Mouse (Mus musculus): ENCODE measurements at regions not wholly inside any gene's neighbourhood (a gene's known extent, or its start where the extent isn't known, plus 50 kb on each side); places are given as distances from the start of the nearest gene placed in this dataset.

DNA sequence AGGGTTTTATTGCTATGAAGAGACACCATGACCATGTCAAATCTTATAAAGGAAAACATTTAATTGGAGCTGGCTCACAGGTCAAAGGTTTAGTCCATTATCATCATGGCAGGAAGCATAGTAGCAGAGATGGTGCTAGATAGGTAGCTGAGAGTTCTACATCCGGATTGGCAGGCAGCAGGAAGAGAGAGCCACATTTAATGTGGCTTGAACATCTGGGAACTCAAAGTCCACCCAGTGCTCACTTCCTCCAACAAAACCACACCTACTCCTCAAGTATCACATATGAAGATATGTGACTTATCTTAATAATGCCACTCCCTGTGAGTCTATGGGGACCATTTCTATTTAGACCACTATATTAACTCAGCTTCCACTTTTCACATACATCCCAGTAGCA is 93.2 kb upstream of the Fbxo33 start:
- Histone ChIP-seq H3K27me3 (ENCODE audit: control insufficient read depth, insufficient read depth, insufficient read length) (no peaks in the 10 kb centered on the region), H3K4me2 (ENCODE audit: low read depth) (no peak overlapping the region), H3K4me3 (no peak overlapping the region), H3ac (ENCODE audit: control insufficient read depth, insufficient read length) (no peak overlapping the region), H3K79me2 (ENCODE audit: control insufficient read depth, insufficient read depth) (no peaks in the 10 kb centered on the region), H3K36me3 (ENCODE audit: control insufficient read depth, insufficient read depth) (no peaks in the 10 kb centered on the region)
- no peak for TF ChIP-seq TCF3 (IDR thresholded peaks at IDR 0.05; ENCODE audit: insufficient read length, low read depth)
- TF ChIP-seq POLR2AphosphoS2 (IDR thresholded peaks at IDR 0.05; ENCODE audit: insufficient read length, low read depth) = no peak
- no peak for TF ChIP-seq CEBPB (IDR thresholded peaks at IDR 0.05; ENCODE audit: insufficient read depth, poor library complexity, severe bottlenecking)
- TF ChIP-seq MAX (IDR thresholded peaks at IDR 0.05; ENCODE audit: low read depth) = no peak
- no peak for TF ChIP-seq MYOD1 (IDR thresholded peaks at IDR 0.05; ENCODE audit: control insufficient read depth in 1 of 3, insufficient read length in 2 of 3, low read depth in 2 of 3)
- no peak for TF ChIP-seq MYOG (IDR thresholded peaks at IDR 0.05; ENCODE audit: control insufficient read depth in 1 of 3, insufficient read depth in 1 of 3, insufficient read length in 2 of 3, low read depth in 2 of 3)
- no peak for TF ChIP-seq POLR2A (IDR thresholded peaks at IDR 0.05; ENCODE audit: insufficient read length, low read depth)
- no peak for TF ChIP-seq USF1 (IDR thresholded peaks at IDR 0.05; ENCODE audit: low read depth)
- TF ChIP-seq REST (IDR thresholded peaks at IDR 0.05; ENCODE audit: insufficient read depth, insufficient read length) = no peak
- TF ChIP-seq E2F4 (IDR thresholded peaks at IDR 0.05; ENCODE audit: insufficient read depth) = no peak
- no peak for TF ChIP-seq SRF (IDR thresholded peaks at IDR 0.05; ENCODE audit: control insufficient read depth, insufficient read length, low read depth)
- TF ChIP-seq TCF12 (IDR thresholded peaks at IDR 0.05; ENCODE audit: insufficient read depth, poor library complexity, severe bottlenecking) = no peak

DNA sequence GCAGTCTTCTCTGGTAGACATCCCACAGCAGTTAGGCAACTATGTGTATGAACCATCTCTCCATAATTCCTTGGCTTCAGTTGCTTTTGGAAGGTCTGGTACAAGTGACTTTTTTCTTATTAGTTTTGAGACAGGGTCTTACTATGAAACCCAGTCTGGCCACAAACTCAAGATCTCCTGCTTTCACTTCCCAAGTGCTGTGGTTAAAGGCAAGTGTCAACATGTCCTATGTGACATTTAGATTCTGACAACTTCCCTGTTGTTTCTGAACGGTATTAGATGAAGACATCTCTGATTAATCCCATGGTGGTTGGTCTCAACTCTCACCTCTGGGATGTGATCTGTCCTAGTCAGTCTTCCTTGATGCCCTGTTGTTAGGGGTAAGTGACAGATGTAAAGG is 88.4 kb upstream of the Fbxo33 start:
- TF ChIP-seq POLR2AphosphoS2 (IDR thresholded peaks at IDR 0.05; ENCODE audit: insufficient read length, low read depth) (no peak), SRF (IDR thresholded peaks at IDR 0.05; ENCODE audit: control insufficient read depth, insufficient read length, low read depth) (no peak), USF1 (IDR thresholded peaks at IDR 0.05; ENCODE audit: low read depth) (no peak), MYOD1 (IDR thresholded peaks at IDR 0.05; ENCODE audit: control insufficient read depth in 1 of 3, insufficient read length in 2 of 3, low read depth in 2 of 3) (no peak), TCF12 (IDR thresholded peaks at IDR 0.05; ENCODE audit: insufficient read depth, poor library complexity, severe bottlenecking) (no peak), E2F4 (IDR thresholded peaks at IDR 0.05; ENCODE audit: insufficient read depth) (no peak), POLR2A (IDR thresholded peaks at IDR 0.05; ENCODE audit: insufficient read length, low read depth) (no peak), CEBPB (IDR thresholded peaks at IDR 0.05; ENCODE audit: insufficient read depth, poor library complexity, severe bottlenecking) (no peak), TCF3 (IDR thresholded peaks at IDR 0.05; ENCODE audit: insufficient read length, low read depth) (no peak), MAX (IDR thresholded peaks at IDR 0.05; ENCODE audit: low read depth) (no peak), REST (IDR thresholded peaks at IDR 0.05; ENCODE audit: insufficient read depth, insufficient read length) (no peak), MYOG (IDR thresholded peaks at IDR 0.05; ENCODE audit: control insufficient read depth in 1 of 3, insufficient read depth in 1 of 3, insufficient read length in 2 of 3, low read depth in 2 of 3) (no peak)
- no peaks in the 10 kb centered on the region for H3K27me3 ChIP-seq (ENCODE audit: control insufficient read depth, insufficient read depth, insufficient read length)

DNA sequence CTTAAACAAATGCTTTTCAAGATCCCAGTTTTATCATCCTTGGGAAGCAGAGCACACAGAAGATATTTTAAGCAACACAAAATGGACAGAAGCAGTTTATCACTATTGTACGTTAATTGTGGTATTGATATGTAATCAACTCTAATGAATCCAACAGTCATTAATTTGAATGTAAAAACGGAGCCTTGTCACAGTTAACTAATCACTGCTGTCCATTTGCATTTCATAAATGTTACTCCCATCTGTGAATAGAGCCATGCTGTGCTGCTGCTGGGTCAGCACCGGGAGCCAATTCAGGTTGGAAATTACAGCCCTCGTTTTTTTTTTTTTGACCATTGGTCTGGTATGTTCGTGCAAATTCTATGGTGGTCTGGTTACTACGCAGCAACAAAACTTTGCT is 85.0 kb upstream of the Fbxo33 start:
- Histone ChIP-seq H3K36me3 (ENCODE audit: control insufficient read depth, insufficient read depth) (no peaks in the 10 kb centered on the region), H3ac (ENCODE audit: control insufficient read depth, insufficient read length) (no peak overlapping the region), H3K27me3 (ENCODE audit: control insufficient read depth, insufficient read depth, insufficient read length) (no peaks in the 10 kb centered on the region), H3K4me2 (ENCODE audit: low read depth) (no peak overlapping the region), H3K4me3 (no peak overlapping the region), H3K79me2 (ENCODE audit: control insufficient read depth, insufficient read depth) (no peaks in the 10 kb centered on the region)
- TF ChIP-seq POLR2A (IDR thresholded peaks at IDR 0.05; ENCODE audit: insufficient read length, low read depth) (no peak), MAX (IDR thresholded peaks at IDR 0.05; ENCODE audit: low read depth) (no peak), MYOG (IDR thresholded peaks at IDR 0.05; ENCODE audit: control insufficient read depth in 1 of 3, insufficient read depth in 1 of 3, insufficient read length in 2 of 3, low read depth in 2 of 3) (no peak), REST (IDR thresholded peaks at IDR 0.05; ENCODE audit: insufficient read depth, insufficient read length) (no peak), CEBPB (IDR thresholded peaks at IDR 0.05; ENCODE audit: insufficient read depth, poor library complexity, severe bottlenecking) (no peak), TCF3 (IDR thresholded peaks at IDR 0.05; ENCODE audit: insufficient read length, low read depth) (no peak), POLR2AphosphoS2 (IDR thresholded peaks at IDR 0.05; ENCODE audit: insufficient read length, low read depth) (no peak), USF1 (IDR thresholded peaks at IDR 0.05; ENCODE audit: low read depth) (no peak), SRF (IDR thresholded peaks at IDR 0.05; ENCODE audit: control insufficient read depth, insufficient read length, low read depth) (no peak), E2F4 (IDR thresholded peaks at IDR 0.05; ENCODE audit: insufficient read depth) (no peak), TCF12 (IDR thresholded peaks at IDR 0.05; ENCODE audit: insufficient read depth, poor library complexity, severe bottlenecking) (no peak), MYOD1 (IDR thresholded peaks at IDR 0.05; ENCODE audit: control insufficient read depth in 1 of 3, insufficient read length in 2 of 3, low read depth in 2 of 3) (no peak)

More for the DNA sequence above, 88.4 kb upstream of the Fbxo33 start:
- no peak overlapping the region for H3K4me2 ChIP-seq (ENCODE audit: low read depth)
- H3K79me2 ChIP-seq (ENCODE audit: control insufficient read depth, insufficient read depth) = no peaks in the 10 kb centered on the region
- H3K36me3 ChIP-seq (ENCODE audit: control insufficient read depth, insufficient read depth) = no peaks in the 10 kb centered on the region
- no peak overlapping the region for H3ac ChIP-seq (ENCODE audit: control insufficient read depth, insufficient read length)
- H3K4me3 ChIP-seq = no peak overlapping the region

All from myocyte (in vitro differentiated cells).